Mouse (Mus musculus) E14TG2a.4 (cell line): Measurements from ENCODE around the gene Tas2r138.

Experiments used
- CTCF ChIP-seq: conservative IDR thresholded peaks from 2 replicates; pipeline ENCODE4 v1.5.1; 2014; ENCODE audit warnings: low read length
- POU5F1 ChIP-seq: IDR thresholded peaks from 2 replicates; pipeline ENCODE4 v1.6.1; 2014; ENCODE audit warnings: low read length, borderline replicate concordance

GRCm38 (mm10) chr6:40635559-40635958 is 22.4 kb upstream of the Tas2r138 start:
- no peak for TF ChIP-seq CTCF
- TF ChIP-seq POU5F1: no peak
